Mouse (Mus musculus): ENCODE measurements at regions not wholly inside any gene's neighbourhood (a gene's known extent, or its start where the extent isn't known, plus 50 kb on each side); places are given as distances from the start of the nearest gene placed in this dataset.

- Histone ChIP-seq H3K4me1 (no peaks in the 10 kb centered on the region), H3K27ac (no peak overlapping the region), H3K9me3 (no peaks in the 10 kb centered on the region), H3K36me3 (no peaks in the 10 kb centered on the region), H3K4me3 (no peak overlapping the region), H3K27me3 (ENCODE audit: insufficient read depth, poor library complexity, severe bottlenecking) (no peaks in the 10 kb centered on the region)
- WGBS = 48% methylated on average over 6 of the region's 6 CpGs
- DNase-seq (ENCODE audit: low spot score) = no peak
These were observed 66.0 kb downstream of the Amer2 start for GRCm38 (mm10) chr14:60439106-60439505.

GRCm38 (mm10) chr14:60443821-60444551 is 70.9 kb downstream of the Amer2 start:
- H3K36me3 ChIP-seq = no peaks in the 10 kb centered on the region
- H3K4me3 ChIP-seq = no peak overlapping the region
- H3K27me3 ChIP-seq (ENCODE audit: insufficient read depth, poor library complexity, severe bottlenecking) = no peaks in the 10 kb centered on the region
- H3K4me1 ChIP-seq = no peaks in the 10 kb centered on the region
- H3K27ac ChIP-seq = no peak overlapping the region
- H3K9me3 ChIP-seq = no peaks in the 10 kb centered on the region
- WGBS = 80% methylated on average over 7 of the region's 7 CpGs
- DNase-seq (ENCODE audit: low spot score) = no peak

- no peaks in the 10 kb centered on the region for H3K36me3 ChIP-seq
- H3K27ac ChIP-seq = no peak overlapping the region
- H3K4me1 ChIP-seq = no peaks in the 10 kb centered on the region
- no peak overlapping the region for H3K4me3 ChIP-seq
- WGBS = 55% methylated on average over 3 of the region's 3 CpGs
- no peaks in the 10 kb centered on the region for H3K27me3 ChIP-seq (ENCODE audit: insufficient read depth, poor library complexity, severe bottlenecking)
- DNase-seq (ENCODE audit: low spot score) = no peak
- no peaks in the 10 kb centered on the region for H3K9me3 ChIP-seq
These were observed 71.5 kb downstream of the Amer2 start for GRCm38 (mm10) chr14:60444552-60444937.

GRCm38 (mm10) chr14:60446037-60446436 is 73.0 kb downstream of the Amer2 start:
- H3K36me3 ChIP-seq = no peaks in the 10 kb centered on the region
- H3K4me3 ChIP-seq = no peak overlapping the region
- no peaks in the 10 kb centered on the region for H3K27me3 ChIP-seq (ENCODE audit: insufficient read depth, poor library complexity, severe bottlenecking)
- no peak overlapping the region for H3K27ac ChIP-seq
- no peaks in the 10 kb centered on the region for H3K9me3 ChIP-seq
- 83% methylated on average over 6 of the region's 6 CpGs for WGBS
- no peaks in the 10 kb centered on the region for H3K4me1 ChIP-seq
- no peak for DNase-seq (ENCODE audit: low spot score)

GRCm38 (mm10) chr14:60451216-60451615 is 78.2 kb downstream of the Amer2 start:
- Histone ChIP-seq H3K36me3 (no peaks in the 10 kb centered on the region), H3K27ac (no peak overlapping the region), H3K4me3 (no peak overlapping the region), H3K9me3 (no peaks in the 10 kb centered on the region), H3K27me3 (ENCODE audit: insufficient read depth, poor library complexity, severe bottlenecking) (no peaks in the 10 kb centered on the region), H3K4me1 (no peaks in the 10 kb centered on the region)
- WGBS = 84% methylated on average over 9 of the region's 9 CpGs
- no peak for DNase-seq (ENCODE audit: low spot score)

- no peaks in the 10 kb centered on the region for H3K4me1 ChIP-seq
- WGBS = 72% methylated on average over 7 of the region's 7 CpGs
- no peak for DNase-seq (ENCODE audit: low spot score)
These were observed 78.6 kb downstream of the Amer2 start for GRCm38 (mm10) chr14:60451684-60452083.

GRCm38 (mm10) chr14:60456767-60457166 is 83.7 kb downstream of the Amer2 start:
- H3K4me3 ChIP-seq = no peak overlapping the region
- H3K9me3 ChIP-seq = no peaks in the 10 kb centered on the region
- WGBS = 58% methylated on average over 9 of the region's 9 CpGs
- DNase-seq (ENCODE audit: low spot score) = no peak
- no peaks in the 10 kb centered on the region for H3K36me3 ChIP-seq
- H3K27me3 ChIP-seq (ENCODE audit: insufficient read depth, poor library complexity, severe bottlenecking) = no peaks in the 10 kb centered on the region
- H3K27ac ChIP-seq = no peak overlapping the region
- H3K4me1 ChIP-seq = 0 out of 2 replicates have a peak, but pooled peaks cover 4% of the 10 kb centered on the region

More at GRCm38 (mm10) chr14:60451684-60452083, 78.6 kb downstream of the Amer2 start:
- Histone ChIP-seq H3K36me3 (no peaks in the 10 kb centered on the region), H3K27ac (no peak overlapping the region), H3K4me3 (no peak overlapping the region), H3K9me3 (no peaks in the 10 kb centered on the region), H3K27me3 (ENCODE audit: insufficient read depth, poor library complexity, severe bottlenecking) (no peaks in the 10 kb centered on the region)

- no peaks in the 10 kb centered on the region for H3K36me3 ChIP-seq
- under 1% methylated on average over 38 of the region's 38 CpGs for WGBS
- H3K27ac ChIP-seq = peak overlapping the region; percentile 47; the same call in 1 of the 2 replicates
- H3K4me1 ChIP-seq = peaks cover 18% of the 10 kb centered on the region
- H3K4me3 ChIP-seq = peak overlapping the region; percentile 56
- no peaks in the 10 kb centered on the region for H3K9me3 ChIP-seq
- peaks cover 31% of the 10 kb centered on the region for H3K27me3 ChIP-seq (ENCODE audit: insufficient read depth, poor library complexity, severe bottlenecking)
- peak; percentile 83 for DNase-seq (ENCODE audit: low spot score)
These were observed 112.2 kb downstream of the Amer2 start for GRCm38 (mm10) chr14:60484996-60485888.

GRCm38 (mm10) chr14:60485889-60486274 is 112.8 kb downstream of the Amer2 start:
- H3K9me3 ChIP-seq = no peaks in the 10 kb centered on the region
- peak overlapping the region; percentile 56 for H3K4me3 ChIP-seq
- WGBS = 2% methylated on average over 5 of the region's 5 CpGs
- DNase-seq (ENCODE audit: low spot score) = no peak
- no peaks in the 10 kb centered on the region for H3K36me3 ChIP-seq
- peaks cover 18% of the 10 kb centered on the region for H3K4me1 ChIP-seq
- H3K27ac ChIP-seq = no peak overlapping the region
- peaks cover 31% of the 10 kb centered on the region for H3K27me3 ChIP-seq (ENCODE audit: insufficient read depth, poor library complexity, severe bottlenecking)

- H3K4me3 ChIP-seq = peak overlapping the region; percentile 56
- peaks cover 18% of the 10 kb centered on the region for H3K4me1 ChIP-seq
- DNase-seq (ENCODE audit: low spot score) = no peak
- H3K27me3 ChIP-seq (ENCODE audit: insufficient read depth, poor library complexity, severe bottlenecking) = peaks cover 31% of the 10 kb centered on the region
- H3K36me3 ChIP-seq = no peaks in the 10 kb centered on the region
- H3K9me3 ChIP-seq = no peaks in the 10 kb centered on the region
- 5% methylated on average over 9 of the region's 9 CpGs for WGBS
- H3K27ac ChIP-seq = no peak overlapping the region
These were observed 113.3 kb downstream of the Amer2 start for GRCm38 (mm10) chr14:60486278-60486935.

GRCm38 (mm10) chr14:60489111-60489510 is 116.1 kb downstream of the Amer2 start:
- no peak for DNase-seq (ENCODE audit: low spot score)
- Histone ChIP-seq H3K9me3 (no peaks in the 10 kb centered on the region), H3K4me3 (no peak overlapping the region), H3K27me3 (ENCODE audit: insufficient read depth, poor library complexity, severe bottlenecking) (peaks cover 24% of the 10 kb centered on the region), H3K27ac (no peak overlapping the region), H3K36me3 (no peaks in the 10 kb centered on the region), H3K4me1 (peaks cover 18% of the 10 kb centered on the region)
- WGBS = 81% methylated on average over 4 of the region's 4 CpGs

- Histone ChIP-seq H3K4me1 (peaks cover 9% of the 10 kb centered on the region), H3K9me3 (no peaks in the 10 kb centered on the region), H3K27me3 (ENCODE audit: insufficient read depth, poor library complexity, severe bottlenecking) (peaks cover 7% of the 10 kb centered on the region; the same call in 1 of the 2 replicates), H3K27ac (no peak overlapping the region), H3K36me3 (no peaks in the 10 kb centered on the region), H3K4me3 (no peak overlapping the region)
- 91% methylated on average over 2 of the region's 2 CpGs for WGBS
- DNase-seq (ENCODE audit: low spot score) = no peak
These were observed 117.8 kb downstream of the Amer2 start for GRCm38 (mm10) chr14:60490886-60491285.

GRCm38 (mm10) chr14:60495441-60495840 is 122.4 kb downstream of the Amer2 start:
- H3K27me3 ChIP-seq (ENCODE audit: insufficient read depth, poor library complexity, severe bottlenecking) = no peaks in the 10 kb centered on the region
- no peaks in the 10 kb centered on the region for H3K9me3 ChIP-seq
- H3K36me3 ChIP-seq = no peaks in the 10 kb centered on the region
- H3K4me1 ChIP-seq = no peaks in the 10 kb centered on the region
- no peak overlapping the region for H3K27ac ChIP-seq
- no peak overlapping the region for H3K4me3 ChIP-seq
- DNase-seq (ENCODE audit: low spot score) = no peak
- 85% methylated on average over 5 of the region's 5 CpGs for WGBS
